Mouse (Mus musculus): Measurements from ENCODE around the gene Clec4a1. TPM values are rescaled to one million over a fixed set of nuclear protein-coding genes. Genes with fewer than 3 reads are reported as not detected.

Gene Clec4a1
- total RNA-seq (2017): 0.50 and 3.9 TPM in 2 replicates

DNA sequence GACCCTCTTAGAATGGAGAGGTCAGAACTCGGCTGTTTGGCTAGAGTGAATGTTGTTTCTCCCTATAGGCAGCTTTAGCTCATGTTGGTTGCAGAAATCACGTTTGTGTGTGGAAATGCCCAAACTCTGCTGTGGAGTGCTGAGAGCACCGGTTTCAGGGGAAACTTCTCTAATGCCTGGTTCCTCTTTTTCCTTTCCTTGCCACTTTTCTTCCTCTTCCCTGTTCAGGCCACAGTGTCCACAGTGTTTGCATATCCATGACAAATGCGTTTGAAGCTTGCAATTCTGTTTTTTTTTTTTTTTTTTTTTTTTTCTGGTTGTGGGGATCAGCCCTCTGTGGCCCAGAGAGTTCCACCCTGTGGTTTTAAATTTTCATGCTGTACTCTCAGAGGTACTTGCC is at the start of gene Clec4a1:
Gene Clec4a1, plus strand, starts transcription at position 398 of the 400 bp plus-strand sequence.
- peak; percentile 92 to 97 for ATAC-seq (replicated peaks in 1 of 2; ENCODE audit: insufficient read depth in 1 of 2, low FRiP score in 2 of 2, low TSS enrichment in 1 of 2, low read depth in 1 of 2, poor library complexity in 2 of 2, severe bottlenecking in 2 of 2)

DNA sequence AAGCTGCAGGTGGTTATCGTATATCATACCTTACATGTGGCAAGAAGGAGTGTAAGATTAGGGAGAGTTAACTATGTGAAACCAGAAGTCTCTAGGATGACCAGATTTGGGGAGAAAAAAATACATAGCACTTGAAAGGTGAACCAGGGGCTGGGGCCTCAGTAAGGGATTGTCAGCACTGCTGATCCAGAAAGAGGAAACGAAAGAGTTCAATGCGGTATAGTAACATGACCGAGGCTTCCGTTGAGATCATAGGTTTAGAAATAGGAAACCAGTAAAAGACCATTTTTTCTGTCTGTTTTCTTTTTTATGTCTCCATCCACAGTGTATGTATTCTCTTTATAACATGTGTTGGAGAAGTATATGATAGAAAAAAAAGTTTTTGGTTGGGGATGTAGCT is 48.8 kb upstream of the Clec4a1 start:
- ATAC-seq (replicated peaks in 1 of 2; ENCODE audit: insufficient read depth in 1 of 2, low FRiP score in 2 of 2, low TSS enrichment in 1 of 2, low read depth in 1 of 2, poor library complexity in 2 of 2, severe bottlenecking in 2 of 2): peak; percentile 86 to 88

DNA sequence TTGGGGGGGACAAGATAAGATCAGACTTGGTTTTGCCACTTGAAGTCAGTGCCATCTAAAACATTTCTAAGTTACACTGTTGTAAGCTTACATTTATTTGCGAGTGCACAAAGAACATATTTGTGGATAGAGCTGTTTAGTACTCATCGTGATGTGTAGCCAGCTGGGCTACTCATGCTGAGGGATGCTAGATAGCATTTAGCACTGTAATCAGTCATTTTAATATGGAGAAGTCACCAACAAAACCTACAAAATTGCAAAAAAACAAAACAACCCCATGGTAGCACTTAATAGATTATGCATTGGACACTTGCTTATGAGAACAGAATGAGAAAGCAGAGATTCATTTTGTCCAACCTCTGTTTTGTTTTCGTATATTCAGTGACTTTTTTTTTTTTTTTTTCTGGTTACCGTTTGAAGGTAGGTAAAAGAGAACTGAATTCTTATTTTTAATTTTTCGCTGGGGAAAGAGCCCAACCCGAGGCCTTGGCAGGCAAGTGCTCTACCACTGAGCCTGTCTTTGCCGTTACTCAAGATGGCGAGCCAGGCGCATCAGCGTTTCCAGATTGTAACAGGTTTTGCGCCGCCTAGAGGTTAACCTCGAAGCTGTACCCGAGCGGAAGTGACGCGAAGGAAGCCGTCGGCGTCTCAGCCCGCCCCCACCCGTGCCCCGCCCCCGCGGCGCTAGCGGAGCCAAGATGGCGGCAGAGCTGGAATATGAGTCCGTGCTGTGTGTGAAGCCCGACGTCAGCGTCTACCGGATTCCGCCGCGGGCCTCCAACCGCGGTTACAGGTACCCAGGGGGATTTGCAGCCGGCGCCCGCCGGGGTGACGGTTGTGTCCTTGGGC is 47.6 kb upstream of the Clec4a1 start, which contains the start of gene Necap1:
Gene Necap1, plus strand, starts transcription at position 604 of the 849 bp plus-strand sequence.
- ATAC-seq (replicated peaks in 1 of 2; ENCODE audit: insufficient read depth in 1 of 2, low FRiP score in 2 of 2, low TSS enrichment in 1 of 2, low read depth in 1 of 2, poor library complexity in 2 of 2, severe bottlenecking in 2 of 2): peak; percentile 81 to 83

DNA sequence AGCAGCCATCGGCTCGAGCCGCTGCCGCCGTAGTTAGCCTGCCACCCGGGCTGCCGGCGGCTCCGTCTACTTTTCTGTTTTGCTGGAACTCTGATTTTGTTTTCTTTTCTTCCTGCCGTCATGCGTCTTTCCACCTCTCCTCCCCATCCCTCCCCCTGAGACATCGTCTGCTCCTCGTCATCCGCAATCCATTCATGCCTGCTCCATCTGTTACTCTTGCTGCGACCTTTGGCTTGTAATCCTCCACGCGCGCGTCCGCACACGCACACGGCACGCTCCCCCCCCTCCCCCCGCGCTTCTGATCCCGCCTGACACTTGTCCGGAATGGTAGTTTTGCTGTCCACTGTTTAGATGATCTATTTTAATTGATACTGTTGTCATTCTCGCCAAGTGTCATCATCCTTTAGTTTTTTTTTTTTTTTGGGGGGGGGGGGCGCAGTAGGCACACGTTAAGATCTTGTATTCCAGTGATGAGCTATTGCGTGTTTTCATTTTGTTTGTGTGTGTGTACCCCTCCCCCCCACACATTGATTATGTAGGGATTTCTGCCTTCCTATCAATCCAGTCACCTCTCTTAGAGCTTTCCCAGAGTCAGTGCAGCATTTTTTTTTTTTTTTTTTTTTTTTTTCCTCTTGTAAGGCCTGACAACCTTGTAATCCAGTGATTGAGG is 46.8 kb upstream of the Clec4a1 start:
- peak in 1 of 2 experiments; percentile 24; a peak in 1 of 4 replicates for ATAC-seq (replicated peaks in 1 of 2; ENCODE audit: insufficient read depth in 1 of 2, low FRiP score in 2 of 2, low TSS enrichment in 1 of 2, low read depth in 1 of 2, poor library complexity in 2 of 2, severe bottlenecking in 2 of 2)

DNA sequence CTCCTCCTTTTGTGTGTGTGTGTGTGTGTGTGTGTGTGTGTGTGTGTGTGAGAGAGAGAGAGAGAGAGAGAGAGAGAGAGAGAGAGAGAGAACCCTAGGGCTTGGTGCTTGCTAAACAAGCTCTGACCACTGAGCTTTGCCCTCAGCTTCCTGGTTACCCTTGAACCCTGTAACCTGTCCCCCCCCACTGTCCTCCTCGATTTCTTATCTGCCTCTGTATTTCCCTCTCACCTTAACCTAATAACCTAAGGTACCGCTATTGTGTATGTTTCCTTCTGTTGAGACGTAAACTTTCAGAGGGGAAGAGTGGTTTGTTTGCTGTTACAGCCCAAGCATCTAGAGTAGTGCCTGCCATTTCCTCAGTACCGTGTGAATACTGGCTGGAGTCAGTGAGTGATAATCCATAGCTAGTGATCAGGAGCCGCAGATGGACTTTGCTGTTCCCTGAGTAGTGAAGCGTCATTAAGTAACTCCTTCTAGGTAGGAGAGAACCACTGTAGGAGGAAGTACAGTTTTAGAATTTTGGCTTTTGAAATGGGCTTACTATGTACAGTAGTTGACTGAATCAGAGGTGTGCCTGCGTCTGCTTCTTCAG is 42.4 kb upstream of the Clec4a1 start:
- ATAC-seq (replicated peaks in 1 of 2; ENCODE audit: insufficient read depth in 1 of 2, low FRiP score in 2 of 2, low TSS enrichment in 1 of 2, low read depth in 1 of 2, poor library complexity in 2 of 2, severe bottlenecking in 2 of 2): no peak

DNA sequence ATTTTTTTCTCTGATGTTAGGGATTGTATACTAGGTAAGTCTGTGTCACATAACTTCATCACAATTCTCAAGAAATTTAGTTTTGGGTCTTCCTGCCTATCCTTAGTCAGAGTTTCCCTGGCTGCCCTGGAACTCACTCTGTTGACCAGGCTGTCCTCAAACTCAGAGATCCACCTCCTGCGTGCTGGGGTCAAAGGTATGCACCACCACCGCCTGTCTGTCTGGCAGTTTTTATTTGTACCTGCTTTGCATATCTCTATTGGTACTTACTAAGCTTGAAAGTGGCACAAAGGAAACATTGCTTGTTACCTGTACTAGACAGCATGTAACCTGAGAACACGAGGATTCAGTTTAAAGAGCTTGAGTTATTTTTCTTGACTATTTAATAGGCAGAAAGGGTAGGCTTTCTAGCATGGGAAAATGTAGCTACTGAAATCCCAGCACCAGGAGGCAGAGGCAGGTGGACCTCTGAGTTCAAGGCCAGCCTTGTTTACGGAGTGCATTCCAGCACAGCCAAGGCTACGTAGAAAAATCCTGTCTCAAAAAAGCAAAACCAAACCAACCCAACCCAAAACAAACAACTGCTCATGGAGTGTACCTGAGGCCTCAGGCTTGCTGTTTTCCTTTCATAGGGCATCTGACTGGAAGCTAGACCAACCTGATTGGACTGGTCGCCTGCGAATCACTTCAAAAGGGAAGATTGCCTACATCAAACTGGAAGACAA is 41.7 kb upstream of the Clec4a1 start:
- ATAC-seq (replicated peaks in 1 of 2; ENCODE audit: insufficient read depth in 1 of 2, low FRiP score in 2 of 2, low TSS enrichment in 1 of 2, low read depth in 1 of 2, poor library complexity in 2 of 2, severe bottlenecking in 2 of 2): no peak

DNA sequence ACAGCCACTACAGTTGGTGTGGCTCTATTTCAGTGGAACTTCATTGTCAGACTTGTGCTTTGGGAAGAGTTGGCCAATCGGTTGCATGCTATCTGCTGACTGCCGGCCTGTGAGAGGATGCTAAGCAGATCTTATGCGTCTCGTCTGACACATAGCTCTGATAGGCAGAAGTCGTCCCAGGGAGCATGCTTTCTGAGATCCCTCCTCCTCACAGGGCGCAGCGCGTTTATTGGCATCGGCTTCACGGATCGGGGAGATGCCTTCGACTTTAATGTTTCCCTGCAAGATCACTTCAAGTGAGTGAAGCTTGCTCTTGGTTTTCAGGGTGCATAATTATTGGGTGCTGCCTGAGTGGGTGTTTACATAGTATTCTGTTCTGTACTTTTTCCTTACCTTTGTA is 40.4 kb upstream of the Clec4a1 start:
- no peak for ATAC-seq (replicated peaks in 1 of 2; ENCODE audit: insufficient read depth in 1 of 2, low FRiP score in 2 of 2, low TSS enrichment in 1 of 2, low read depth in 1 of 2, poor library complexity in 2 of 2, severe bottlenecking in 2 of 2)

DNA sequence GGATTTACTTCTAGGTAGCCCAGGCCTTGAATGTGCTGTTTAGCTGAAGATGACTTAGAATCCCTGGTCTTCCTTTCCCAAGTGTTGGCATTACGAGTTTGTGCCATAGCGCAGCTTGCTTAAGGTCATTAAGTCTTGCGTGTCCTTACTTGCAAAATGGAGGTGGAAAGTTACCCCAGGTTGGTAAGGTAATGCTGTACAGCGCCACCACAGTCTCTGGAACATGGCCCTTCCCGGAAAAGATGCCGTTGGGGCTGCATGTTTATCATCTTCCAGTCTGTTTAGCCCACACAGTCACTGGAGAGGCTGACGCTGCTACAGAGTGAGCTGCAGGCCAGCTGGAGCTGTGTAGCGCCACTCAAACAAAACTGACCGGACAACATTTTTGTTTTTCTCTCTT is 38.0 kb upstream of the Clec4a1 start:
- no peak for ATAC-seq (replicated peaks in 1 of 2; ENCODE audit: insufficient read depth in 1 of 2, low FRiP score in 2 of 2, low TSS enrichment in 1 of 2, low read depth in 1 of 2, poor library complexity in 2 of 2, severe bottlenecking in 2 of 2)

DNA sequence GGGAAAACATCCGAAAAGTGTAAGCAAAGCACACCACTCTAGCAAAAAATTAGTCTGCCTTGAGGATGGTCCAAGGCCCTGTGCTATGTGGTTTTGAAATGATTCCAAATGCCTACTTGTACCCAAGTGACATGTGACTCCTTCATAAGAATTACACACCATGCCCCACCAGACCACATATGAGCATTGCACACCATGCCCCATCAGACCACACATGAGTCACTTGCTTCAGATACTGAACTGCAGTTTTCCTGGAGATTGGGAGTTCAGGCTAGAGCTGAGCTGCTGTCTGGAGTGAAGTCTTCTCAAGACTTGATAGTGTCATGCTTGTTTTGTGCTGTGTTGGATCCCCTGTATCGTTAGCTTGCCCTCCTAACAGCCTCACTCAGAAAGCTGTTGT is 32.0 kb upstream of the Clec4a1 start:
- ATAC-seq (replicated peaks in 1 of 2; ENCODE audit: insufficient read depth in 1 of 2, low FRiP score in 2 of 2, low TSS enrichment in 1 of 2, low read depth in 1 of 2, poor library complexity in 2 of 2, severe bottlenecking in 2 of 2): 0 out of 4 replicates have a peak, but pooled peaks of 1 of the 2 experiments have one; percentile 17

DNA sequence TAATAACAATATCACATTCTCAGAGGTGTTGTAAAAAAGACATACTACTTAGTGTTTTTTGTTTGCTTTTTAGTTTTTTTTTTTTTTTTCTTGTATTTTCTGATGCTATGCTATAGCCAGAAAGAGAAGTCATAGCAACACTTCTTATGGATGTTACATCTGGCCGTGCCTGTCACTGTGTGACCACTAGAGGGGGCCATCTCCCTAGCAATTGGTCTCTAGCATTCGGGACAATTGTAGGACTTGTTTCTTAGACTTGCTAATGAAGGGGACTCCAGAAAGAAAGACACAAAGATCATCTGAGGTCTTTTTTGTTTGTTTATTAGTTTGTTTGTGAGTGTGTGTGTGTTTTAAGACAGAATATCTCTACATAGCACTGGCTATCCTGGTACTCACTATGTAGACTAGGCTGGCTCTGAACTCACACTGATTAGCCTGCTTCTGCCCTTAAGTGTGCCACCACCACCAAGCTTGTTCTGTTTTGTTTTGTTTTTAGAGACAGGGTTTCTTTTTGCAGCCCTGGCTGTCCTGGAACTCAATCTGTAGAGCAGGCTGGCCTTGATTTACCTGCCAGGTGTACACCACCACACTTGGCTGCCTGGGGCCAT is 29.1 kb upstream of the Clec4a1 start:
- peak; percentile 88 to 94; a peak in 3 of 4 replicates for ATAC-seq (replicated peaks in 1 of 2; ENCODE audit: insufficient read depth in 1 of 2, low FRiP score in 2 of 2, low TSS enrichment in 1 of 2, low read depth in 1 of 2, poor library complexity in 2 of 2, severe bottlenecking in 2 of 2)

DNA sequence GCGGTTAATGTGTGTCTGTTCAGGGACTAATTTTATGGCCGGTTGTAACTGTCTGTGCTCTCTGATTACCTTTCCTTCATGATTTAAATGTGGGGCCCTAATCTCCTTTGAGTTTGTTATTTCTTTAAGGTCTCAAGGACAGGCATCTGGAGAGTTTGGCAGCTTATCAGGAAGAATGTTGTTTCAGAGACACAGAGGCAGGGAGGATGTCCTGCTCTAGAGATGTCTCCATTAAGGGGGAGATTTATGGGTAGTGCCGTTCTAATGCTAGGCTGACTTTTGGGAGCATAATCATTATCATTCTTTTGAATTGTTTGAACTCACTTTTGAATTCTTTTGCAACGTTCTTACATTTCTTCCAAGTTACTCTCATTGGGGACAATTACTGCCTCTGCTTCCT is 1.7 kb upstream of the Clec4a1 start:
- ATAC-seq (replicated peaks in 1 of 2; ENCODE audit: insufficient read depth in 1 of 2, low FRiP score in 2 of 2, low TSS enrichment in 1 of 2, low read depth in 1 of 2, poor library complexity in 2 of 2, severe bottlenecking in 2 of 2): no peak

DNA sequence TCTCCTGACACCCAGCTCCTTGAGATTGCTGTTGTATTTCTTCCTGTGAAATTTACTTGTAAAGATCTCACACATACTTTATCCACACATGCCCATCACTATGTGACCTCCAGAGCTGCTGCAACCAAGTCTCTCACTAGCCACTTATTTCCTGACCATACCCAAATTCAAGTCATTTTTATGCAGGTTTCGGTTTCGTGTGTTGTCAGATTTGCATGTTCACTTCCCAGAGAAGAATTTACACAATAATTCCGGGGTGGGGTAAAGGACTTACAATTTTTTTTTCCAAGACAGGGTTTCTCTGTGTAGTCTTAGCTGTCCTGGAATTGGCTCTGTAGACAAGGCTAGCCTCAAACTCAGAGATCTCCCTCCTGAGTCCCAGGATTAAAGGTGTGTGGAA is 13.2 kb downstream of the Clec4a1 start:
- ATAC-seq (replicated peaks in 1 of 2; ENCODE audit: insufficient read depth in 1 of 2, low FRiP score in 2 of 2, low TSS enrichment in 1 of 2, low read depth in 1 of 2, poor library complexity in 2 of 2, severe bottlenecking in 2 of 2): peak; percentile 17 to 36; a peak in 1 of 4 replicates

DNA sequence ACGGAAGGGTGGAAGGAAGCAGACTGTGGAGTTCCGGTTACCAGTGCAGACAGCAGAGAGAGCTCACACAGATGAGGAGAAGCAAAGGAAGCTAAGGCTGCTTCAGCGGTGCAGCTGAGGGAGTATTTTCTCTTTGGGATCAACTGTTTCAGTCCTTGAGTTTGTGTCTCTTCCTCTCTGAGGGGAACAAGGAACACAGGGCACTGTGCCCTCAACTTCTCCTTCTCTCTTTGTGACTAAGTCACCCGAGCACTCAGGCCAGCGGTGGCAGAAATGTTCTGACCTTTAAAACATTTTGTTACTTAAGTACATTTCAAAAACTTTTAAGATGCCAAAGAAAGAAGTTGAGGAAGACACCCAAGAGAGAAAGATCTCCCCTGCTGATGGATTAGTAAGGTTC is 18.0 kb downstream of the Clec4a1 start:
- ATAC-seq (replicated peaks in 1 of 2; ENCODE audit: insufficient read depth in 1 of 2, low FRiP score in 2 of 2, low TSS enrichment in 1 of 2, low read depth in 1 of 2, poor library complexity in 2 of 2, severe bottlenecking in 2 of 2): no peak

DNA sequence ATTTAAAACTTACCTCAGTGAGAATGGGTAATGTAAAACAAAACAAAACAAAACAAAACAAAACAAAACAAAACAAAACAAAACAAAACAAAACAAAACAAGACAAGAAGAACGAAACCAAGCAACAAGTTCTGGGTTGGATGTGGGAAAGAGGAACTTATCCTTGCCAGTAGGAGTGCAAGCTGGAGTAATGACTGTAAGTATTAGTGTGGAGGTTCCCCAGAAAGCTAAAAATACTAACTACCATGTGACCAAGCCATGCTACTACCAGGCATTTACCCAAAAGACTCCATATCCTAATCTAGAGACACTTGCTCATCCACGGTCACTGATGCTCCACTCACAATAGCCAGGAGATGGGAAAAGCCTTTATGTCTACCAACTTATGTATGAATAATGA is 25.1 kb downstream of the Clec4a1 start:
- peak in 1 of 2 experiments; percentile 56; a peak in 1 of 4 replicates for ATAC-seq (replicated peaks in 1 of 2; ENCODE audit: insufficient read depth in 1 of 2, low FRiP score in 2 of 2, low TSS enrichment in 1 of 2, low read depth in 1 of 2, poor library complexity in 2 of 2, severe bottlenecking in 2 of 2)

DNA sequence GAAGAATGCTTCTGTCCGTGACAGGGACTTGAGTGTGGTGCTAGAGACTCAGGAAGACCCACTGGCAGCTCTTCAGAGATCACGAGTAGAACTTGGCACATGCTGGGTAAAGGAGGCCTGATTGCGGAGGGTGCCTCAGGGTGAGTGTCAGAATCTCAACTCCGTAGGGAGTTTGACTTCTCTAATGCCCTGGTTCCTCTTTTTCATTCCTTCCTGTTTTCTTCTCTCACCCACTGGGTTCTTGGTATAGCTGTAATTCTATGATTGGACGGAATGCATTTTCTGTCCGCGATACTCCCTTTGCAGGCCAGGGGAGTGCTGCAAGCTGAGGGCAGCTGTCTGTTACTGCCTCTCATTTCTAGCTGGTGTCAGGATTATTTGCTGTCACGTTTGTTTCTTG is 30.8 kb downstream of the Clec4a1 start, which contains the start of gene Clec4a3:
Gene Clec4a3, plus strand, starts transcription at position 115 of the 400 bp plus-strand sequence.
- ATAC-seq (replicated peaks in 1 of 2; ENCODE audit: insufficient read depth in 1 of 2, low FRiP score in 2 of 2, low TSS enrichment in 1 of 2, low read depth in 1 of 2, poor library complexity in 2 of 2, severe bottlenecking in 2 of 2): peak; percentile 98 to 100

DNA sequence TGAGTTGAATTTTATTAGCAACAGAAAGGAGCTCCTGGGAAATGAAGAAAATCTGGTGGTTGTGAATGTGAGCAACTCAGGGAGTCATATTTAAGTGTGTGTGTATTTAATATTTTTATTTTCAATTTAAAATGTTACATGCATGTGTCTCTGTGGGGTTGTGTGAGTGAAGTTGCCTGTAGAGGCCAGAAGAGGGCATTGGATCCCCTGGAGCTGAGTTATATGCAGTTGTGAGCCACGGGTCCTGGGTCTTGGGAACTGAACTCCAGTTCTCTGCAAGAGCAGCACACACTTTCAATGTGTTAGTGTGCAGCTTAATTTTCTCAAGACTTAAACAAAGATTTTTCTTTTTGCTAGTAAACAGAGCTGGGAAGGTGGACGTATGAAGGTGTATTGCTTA is 42.9 kb downstream of the Clec4a1 start:
- peak in 1 of 2 experiments; percentile 46; a peak in 1 of 4 replicates for ATAC-seq (replicated peaks in 1 of 2; ENCODE audit: insufficient read depth in 1 of 2, low FRiP score in 2 of 2, low TSS enrichment in 1 of 2, low read depth in 1 of 2, poor library complexity in 2 of 2, severe bottlenecking in 2 of 2)

DNA sequence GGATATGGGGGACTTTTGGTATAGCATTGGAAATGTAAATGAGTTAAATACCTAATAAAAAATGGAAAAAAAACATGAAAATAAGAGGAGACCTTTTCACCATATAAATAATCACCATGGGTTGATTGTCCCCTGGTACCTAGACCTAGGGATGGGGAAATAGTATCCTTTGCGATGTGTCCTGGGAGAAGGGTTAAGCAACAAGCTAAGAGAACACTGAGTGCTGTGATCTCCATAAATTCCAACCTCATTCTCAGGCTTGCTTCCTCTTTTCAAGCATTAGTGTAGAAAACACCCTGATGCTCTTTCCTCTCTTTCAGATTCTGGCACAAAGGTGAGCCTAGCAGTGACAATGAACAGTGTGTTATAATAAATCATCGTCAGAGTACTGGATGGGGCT is 47.4 kb downstream of the Clec4a1 start:
- ATAC-seq (replicated peaks in 1 of 2; ENCODE audit: insufficient read depth in 1 of 2, low FRiP score in 2 of 2, low TSS enrichment in 1 of 2, low read depth in 1 of 2, poor library complexity in 2 of 2, severe bottlenecking in 2 of 2): no peak

All from hematopoietic stem cell, adult 5-6 weeks (primary cell).